Mouse (Mus musculus) right cerebral cortex, adult 2 months (tissue): ENCODE results near the gene Dusp14.

Source experiments
- DNase-seq, 2 experiments: peaks; one replicate each; pipeline ENCODE4 v3.0.0; 2021 to 2022; ENCODE audit warnings: low spot score in 2 of 2

The Dusp14 gene

GRCm38 (mm10) chr11:84066927-84067645 lies 2.0 kb downstream of the Dusp14 start:
- DNase-seq: peak; percentile 77 to 82

- peak in 1 of 2 experiments; percentile 42 for DNase-seq
Observed at GRCm38 (mm10) chr11:84066071-84066481, 3.0 kb downstream of the Dusp14 start.

- no peak for DNase-seq
Observed at GRCm38 (mm10) chr11:84063631-84064209, 5.3 kb downstream of the Dusp14 start.

GRCm38 (mm10) chr11:84062805-84063204 lies 6.3 kb downstream of the Dusp14 start:
- no peak for DNase-seq

GRCm38 (mm10) chr11:84061881-84062280 lies 7.2 kb downstream of the Dusp14 start:
- no peak for DNase-seq

- DNase-seq: no peak
Observed at GRCm38 (mm10) chr11:84060635-84061034, 8.4 kb downstream of the Dusp14 start.

GRCm38 (mm10) chr11:84059784-84060183 lies 9.3 kb downstream of the Dusp14 start:
- no peak for DNase-seq

GRCm38 (mm10) chr11:84057418-84057817 lies 11.6 kb downstream of the Dusp14 start:
- no peak for DNase-seq

GRCm38 (mm10) chr11:84053524-84054163 lies 15.4 kb downstream of the Dusp14 start:
- peak in 1 of 2 experiments; percentile 57 for DNase-seq

- no peak for DNase-seq
Observed at GRCm38 (mm10) chr11:84053055-84053454, 16.0 kb downstream of the Dusp14 start.

GRCm38 (mm10) chr11:84048411-84048810 lies 20.6 kb downstream of the Dusp14 start:
- DNase-seq: peak in 1 of 2 experiments; percentile 32

GRCm38 (mm10) chr11:84047270-84047669 lies 21.8 kb downstream of the Dusp14 start:
- no peak for DNase-seq

- DNase-seq: no peak
Observed at GRCm38 (mm10) chr11:84044988-84045387, 24.1 kb downstream of the Dusp14 start.

- DNase-seq: peak; percentile 67 to 83
Observed at GRCm38 (mm10) chr11:84042808-84043762, 26.0 kb downstream of the Dusp14 start.

GRCm38 (mm10) chr11:84040621-84041020 lies 28.4 kb downstream of the Dusp14 start:
- no peak for DNase-seq

- DNase-seq: no peak
Observed at GRCm38 (mm10) chr11:84033671-84034070, 35.4 kb downstream of the Dusp14 start.

GRCm38 (mm10) chr11:84032559-84032958 lies 36.5 kb downstream of the Dusp14 start:
- DNase-seq: no peak

GRCm38 (mm10) chr11:84031971-84032370 lies 37.1 kb downstream of the Dusp14 start:
- peak; percentile 71 to 82 for DNase-seq

GRCm38 (mm10) chr11:84028271-84029028 lies 40.6 kb downstream of the Dusp14 start:
- DNase-seq: no peak

- DNase-seq: no peak
Observed at GRCm38 (mm10) chr11:84027231-84027630, 41.8 kb downstream of the Dusp14 start.
